Mouse (Mus musculus) heart, adult 11 months (tissue): ENCODE results near the gene Tshz2.
A peak's percentile ranks its signal among the peaks of the same experiment; 100 is the strongest.

Source experiments
- DNase-seq: peaks from one replicate; pipeline ENCODE4 v3.0.0; 2022

The Tshz2 gene

DNA sequence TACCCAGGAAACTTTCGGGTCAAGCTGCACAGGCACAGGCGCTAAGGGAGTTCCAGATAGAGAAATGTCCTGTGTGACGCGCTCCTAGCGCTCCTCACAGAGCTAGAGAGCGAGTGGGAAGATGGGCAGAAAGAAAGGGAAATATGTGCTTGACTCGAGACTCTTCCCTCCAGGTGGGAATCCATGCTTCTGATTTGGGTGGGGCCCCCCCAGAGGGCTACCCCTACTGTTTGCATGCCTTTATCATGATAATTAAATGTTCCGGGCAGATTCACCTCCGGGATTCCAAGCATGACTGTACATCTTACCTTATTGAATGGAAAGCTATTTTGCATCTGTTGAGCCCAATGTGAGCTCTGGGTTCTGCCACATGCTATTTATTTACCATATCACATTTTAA is 255.1 kb downstream of the Tshz2 start:
- no peak for DNase-seq

DNA sequence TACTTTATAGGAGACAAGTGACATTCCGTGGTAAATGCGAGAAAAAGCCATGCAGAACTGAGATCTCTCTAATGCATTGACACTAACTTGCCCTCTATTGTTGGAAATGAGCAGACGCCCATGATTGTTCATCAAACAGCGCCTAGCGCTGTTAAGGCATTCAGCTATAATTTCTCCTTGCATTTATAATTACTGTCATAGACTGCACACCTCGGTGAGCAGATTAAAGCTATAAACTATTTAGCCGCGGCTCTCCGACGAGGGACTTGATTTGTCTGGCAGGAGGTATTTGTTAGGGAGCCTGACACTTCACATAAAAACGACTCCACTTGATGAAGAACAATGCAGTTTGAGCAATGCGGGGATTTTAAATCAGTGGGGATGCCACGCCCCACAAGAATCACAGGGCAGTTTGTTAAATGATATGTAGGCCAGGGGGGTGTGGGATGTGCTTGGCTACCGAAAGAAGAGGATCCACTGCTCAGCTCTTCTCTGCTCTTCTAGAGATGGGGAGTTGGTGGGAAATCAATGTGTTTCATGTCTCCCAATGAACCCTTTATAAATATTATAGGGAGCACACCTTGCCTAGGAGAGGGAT is 259.7 kb downstream of the Tshz2 start:
- no peak for DNase-seq

DNA sequence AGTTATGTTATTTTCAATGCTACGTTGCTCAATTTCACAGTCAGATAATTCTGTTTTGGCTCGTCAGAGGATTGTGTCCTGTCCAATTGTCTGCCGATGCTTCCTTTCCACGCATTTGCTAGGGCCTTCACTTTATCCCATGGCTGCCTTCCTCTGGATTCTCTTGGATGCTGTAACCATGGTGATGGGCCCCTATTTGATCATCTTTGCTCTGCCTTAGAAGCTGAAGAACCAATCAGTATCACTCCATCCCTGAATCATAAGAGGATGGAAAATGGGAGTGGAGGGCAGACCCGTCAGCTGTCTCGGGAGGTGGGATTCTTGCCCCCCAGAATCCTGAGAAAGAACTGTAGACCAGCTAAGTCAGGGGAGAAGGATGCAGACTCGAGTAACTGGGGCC is 270.1 kb downstream of the Tshz2 start:
- no peak for DNase-seq

DNA sequence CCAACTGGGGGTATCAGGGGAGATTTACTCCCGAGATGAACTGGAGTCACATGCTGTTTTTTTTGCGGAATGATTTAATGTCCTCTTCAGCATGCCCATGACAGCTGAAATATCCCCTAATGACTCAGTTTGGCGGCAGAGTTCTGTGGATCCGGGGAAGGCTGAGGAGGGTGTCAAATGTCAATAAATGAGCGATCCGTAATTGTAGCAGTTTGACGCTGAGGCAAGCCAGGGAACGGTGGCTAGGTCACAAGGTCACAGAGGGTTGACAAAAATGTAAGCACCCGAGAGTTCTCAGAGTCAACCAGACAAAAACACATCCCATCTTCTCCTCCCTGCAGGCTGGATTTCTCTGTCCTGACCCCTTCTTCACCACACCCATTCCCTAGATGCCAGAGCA is 273.6 kb downstream of the Tshz2 start:
- no peak for DNase-seq

DNA sequence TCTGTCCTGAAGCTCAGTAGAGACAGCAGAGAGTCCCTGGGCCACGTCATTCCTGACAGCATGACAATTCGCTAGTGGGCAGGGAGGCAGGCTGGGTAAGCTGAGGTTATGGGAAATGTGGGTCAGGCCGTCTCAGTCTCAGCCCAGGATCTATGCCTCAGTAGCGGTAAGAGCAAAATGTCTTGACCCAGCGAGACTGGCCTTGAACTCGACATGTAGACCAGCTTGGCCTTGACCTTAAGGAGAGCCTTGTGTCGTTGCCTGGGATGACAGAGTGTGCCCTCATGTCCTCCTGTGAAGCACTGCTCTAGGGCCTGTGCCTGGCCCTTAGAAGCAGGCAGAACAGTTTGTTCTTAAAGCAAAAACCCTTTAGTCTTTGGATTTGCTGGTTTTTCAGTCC is 275.2 kb downstream of the Tshz2 start:
- no peak for DNase-seq

DNA sequence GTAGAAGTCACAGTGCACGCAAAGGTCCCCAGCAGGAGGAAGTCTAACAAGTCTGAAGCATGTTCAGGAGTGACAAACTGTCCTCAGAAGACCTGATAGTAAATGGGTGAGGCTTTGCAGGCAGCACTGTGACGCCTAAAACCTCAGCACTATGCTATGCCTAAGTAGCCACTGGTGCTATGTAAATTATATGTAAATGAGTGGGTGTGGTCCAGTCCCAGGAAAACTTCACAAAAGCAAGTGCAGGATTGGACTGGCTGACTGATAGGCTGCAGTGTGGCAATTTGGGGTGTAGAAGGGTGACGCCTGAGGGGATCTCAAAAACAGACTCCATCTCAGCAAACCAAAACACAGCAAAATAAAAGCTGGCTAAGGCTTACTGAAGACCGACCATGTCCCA is 277.8 kb downstream of the Tshz2 start:
- no peak for DNase-seq

DNA sequence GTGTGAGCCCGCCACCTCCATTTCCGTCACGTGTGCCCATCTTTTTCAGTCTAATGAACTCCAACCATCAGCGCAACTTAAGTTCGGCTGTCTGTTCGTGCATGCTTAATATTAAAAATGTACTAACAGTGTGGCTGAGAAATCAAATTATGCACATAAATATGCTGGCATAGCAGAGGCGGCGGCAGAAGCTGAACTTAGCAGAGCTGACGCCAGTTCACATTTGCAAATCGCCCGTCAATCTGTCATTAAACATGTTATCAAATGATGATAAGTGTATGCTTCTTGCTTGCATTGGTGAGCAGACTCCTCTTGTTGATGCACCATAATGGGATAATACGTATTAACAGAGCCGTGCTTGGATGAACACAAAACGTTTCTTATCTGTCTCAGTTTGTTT is 280.0 kb downstream of the Tshz2 start:
- no peak for DNase-seq

DNA sequence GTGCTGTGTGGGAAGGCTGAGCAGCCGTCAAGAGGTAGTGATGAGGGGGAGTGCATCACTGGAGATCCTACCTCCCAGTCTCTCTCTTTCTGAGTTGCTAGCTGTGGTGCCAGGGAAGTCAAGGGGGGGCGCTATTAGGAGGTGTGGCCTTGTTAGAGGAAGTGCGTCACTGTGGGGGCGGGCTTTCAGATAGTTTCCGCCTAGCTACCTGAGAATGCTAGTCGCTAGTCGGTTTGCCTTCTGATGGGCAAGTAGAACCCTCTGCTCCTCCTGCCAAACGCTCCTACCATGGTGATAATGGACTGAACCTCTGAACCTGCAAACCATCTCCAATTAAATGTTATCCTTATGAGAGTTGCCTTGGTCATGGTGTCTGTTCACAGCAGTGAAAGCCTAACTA is 282.1 kb downstream of the Tshz2 start:
- no peak for DNase-seq

DNA sequence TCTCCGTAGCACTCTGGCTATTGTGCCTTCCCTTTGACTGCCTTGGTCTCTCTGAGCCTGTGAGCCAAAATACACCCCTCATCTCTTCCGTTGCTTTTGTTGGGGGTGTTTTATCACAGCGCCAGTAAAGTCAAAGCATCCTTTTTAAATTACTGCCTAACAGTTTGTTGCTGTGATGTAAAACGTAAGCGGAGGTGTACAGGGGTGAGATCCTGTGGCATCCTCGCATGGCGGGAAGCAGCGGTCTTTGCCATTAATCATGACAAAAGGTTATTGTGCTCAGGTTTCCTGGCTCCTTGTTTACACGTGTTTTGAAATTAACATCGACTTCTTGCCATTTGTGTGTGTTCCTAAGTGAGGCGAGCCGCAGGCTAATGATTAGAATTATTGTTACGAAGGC is 282.5 kb downstream of the Tshz2 start:
- no peak for DNase-seq

DNA sequence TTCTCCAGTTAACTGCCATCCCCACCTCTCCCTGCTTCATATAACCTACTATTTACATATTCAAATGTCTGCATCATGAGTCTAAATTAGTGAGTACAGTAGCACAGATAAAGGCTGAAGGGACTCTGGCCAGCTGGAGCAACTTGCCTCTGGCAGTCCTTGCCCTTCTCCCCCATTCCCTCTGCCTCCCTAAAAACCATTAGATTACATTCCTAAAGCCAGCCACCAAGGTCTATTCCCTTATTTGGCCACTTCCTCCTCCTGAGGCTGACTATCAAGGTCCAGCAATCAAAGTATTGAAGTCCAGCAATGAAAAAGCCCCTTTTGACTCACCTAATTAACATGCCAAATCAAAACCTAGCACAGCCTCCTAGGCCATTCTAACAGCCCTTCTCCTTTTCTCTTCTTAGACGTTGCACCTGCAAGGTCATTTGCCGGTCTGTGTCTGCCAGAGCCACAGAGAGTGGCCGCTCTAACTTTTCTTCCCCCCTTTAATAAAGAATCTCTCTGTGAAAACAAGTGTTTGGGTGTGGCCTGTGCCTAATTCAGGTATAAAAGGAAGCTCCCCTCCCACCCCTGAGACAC is 286.4 kb downstream of the Tshz2 start:
- DNase-seq = no peak

DNA sequence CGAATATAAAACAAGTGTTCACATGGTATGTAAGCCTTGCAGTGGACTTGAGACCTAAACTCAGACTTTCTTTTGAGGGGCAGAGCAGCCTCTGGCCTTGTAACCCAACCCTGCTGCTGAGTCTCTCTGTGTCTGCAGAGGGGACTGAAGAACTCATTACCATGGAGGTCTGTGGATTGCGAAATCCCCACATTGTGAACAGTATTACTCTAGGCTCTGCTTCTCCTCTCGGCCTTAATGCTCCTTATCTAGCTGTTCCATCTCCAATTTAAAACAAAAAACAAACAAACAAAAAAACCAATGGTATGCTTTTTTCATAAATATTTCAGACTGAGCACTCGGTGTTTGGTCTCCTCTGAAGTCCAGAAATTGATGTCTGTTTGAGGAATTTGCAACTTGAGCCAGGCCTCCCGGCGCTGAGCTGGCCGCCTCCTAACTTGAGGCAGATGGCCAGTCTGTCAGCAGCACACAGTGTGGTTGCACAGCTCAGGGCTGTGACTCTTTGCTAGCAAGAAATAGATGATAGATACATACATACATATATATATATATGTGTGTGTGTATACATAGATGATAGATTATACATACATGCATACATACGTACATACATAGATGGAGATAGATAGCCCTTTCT is 291.5 kb downstream of the Tshz2 start:
- DNase-seq = no peak

DNA sequence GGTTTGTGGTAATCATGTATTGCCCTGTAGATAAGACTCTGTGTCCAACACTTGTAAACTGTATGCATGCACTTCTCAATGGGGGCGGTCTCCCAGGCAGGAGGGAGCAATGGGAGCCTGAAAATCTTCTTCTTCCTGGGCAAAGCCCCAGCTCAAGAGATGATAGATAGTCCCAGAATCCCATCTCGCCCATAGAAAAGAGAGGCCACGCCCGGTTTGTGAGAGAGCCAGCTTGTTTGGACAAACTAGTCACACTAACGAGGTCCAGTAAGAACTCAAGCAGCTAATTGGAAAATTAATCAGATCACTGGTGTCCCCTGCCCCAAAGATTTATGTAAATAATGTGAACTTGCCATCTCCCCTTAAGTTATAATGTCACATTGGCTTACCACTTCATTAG is 292.7 kb downstream of the Tshz2 start:
- no peak for DNase-seq

DNA sequence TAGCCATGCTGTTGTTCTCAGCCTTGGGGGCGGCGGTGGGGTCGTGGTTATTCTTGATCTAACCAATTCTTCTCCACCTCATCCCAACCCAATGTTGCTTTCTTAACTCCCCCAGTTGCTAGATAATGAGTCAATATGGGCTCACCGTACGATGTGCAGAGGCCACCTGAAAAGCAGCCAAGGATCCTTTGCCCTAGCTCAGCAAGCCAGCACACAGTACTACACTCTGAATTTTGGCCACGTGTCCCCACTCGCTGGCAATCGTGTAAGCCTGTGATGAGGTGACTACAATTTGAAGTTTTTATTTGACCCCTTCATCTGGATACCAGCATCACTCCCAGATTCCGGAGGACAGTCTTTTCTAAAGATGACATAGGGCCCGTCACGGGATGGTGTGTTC is 293.2 kb downstream of the Tshz2 start:
- DNase-seq = peak; percentile 89

DNA sequence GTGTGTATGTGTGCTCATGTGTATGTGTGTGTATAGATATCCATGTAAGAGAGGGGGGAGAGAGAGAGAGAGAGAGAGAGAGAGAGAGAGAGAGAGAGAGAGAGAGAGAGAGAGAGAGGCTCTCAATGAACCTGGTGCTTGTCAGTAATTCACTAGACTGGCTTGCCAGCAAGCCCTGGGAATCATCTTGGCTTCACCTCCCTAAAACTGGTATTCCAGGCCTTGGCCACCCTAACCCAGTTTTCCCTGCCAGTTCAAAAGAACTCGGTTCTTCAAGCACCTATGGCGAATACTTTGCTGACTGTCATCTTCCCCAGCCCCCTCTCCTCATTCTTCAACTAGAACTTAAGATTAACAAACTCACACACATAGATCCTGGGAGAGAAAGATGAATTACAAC is 294.6 kb downstream of the Tshz2 start:
- DNase-seq = no peak

DNA sequence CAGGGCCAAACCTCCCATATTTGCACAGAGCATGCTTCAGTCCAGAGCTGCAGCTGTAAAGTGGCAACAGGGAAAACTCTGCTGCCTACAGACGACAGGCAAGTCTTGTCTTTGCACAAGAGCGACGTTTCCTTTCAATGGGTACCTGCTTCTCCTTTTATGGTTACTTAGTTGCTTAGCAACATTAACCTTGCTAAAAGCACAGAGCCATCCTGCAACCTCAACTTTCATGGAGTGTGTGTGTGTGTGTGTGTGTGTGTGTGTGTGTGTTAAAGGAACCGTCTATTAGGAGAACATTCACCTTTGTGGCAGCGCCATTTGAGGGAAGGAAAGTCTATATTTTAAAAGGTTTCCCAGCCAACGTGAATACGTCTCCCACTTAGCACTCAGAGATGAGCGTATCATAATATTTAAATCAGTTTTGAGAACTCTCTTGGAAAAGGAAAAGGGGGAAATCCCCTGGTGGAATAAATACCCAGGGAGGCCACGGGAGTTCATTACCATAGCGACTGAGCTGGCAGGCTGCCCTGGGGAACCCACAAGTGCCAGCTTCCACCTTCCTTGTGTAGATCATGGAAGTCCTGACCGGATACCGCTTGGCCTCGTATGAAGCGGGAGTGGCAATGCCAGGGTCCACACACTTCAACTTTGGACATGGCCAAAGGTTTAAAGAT is 295.8 kb downstream of the Tshz2 start:
- no peak for DNase-seq

DNA sequence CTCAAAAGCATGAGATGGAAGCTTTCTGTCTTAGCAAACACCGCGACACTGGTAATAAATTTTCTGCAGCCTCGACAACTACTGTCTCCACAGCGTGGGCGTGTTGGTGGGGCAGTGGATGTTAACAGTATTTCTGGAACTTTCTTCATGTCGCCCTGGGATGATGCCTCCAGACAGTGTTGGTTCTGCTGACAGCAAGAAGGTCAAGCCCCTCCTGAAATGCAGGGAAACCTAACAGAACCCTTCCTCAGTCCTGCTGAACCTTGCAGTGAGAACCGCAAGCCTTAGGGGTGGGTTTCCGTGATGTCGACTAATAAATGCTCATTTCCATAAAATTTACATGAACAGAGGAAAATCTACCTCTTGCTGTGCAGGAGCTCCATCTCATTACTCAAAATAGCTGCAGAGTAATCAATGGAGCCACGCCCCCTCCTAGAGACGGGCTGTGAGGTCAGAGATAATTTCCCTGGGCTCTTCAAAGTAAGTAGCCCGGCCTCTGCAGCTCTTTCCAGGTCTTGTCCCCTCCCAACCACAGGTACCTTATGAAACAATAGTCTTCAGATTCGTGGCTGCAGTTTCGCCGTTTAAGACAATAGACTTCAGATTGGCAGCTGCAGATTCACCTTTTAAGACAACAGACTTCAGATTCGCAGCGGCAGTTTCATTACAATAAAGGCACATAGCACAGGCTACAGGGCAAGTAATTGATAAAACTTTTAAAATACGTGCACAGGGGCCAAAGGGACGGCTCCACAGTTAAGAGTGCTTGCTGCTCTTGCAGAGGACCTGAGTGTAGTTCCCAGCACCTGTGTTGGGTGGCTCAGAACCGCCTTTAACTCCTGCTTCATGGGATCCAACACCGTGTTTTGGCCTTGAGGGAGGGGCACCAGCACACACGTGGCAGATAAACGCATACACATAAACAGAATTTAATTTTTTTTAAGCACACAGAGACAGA is 297.0 kb downstream of the Tshz2 start:
- DNase-seq = no peak

DNA sequence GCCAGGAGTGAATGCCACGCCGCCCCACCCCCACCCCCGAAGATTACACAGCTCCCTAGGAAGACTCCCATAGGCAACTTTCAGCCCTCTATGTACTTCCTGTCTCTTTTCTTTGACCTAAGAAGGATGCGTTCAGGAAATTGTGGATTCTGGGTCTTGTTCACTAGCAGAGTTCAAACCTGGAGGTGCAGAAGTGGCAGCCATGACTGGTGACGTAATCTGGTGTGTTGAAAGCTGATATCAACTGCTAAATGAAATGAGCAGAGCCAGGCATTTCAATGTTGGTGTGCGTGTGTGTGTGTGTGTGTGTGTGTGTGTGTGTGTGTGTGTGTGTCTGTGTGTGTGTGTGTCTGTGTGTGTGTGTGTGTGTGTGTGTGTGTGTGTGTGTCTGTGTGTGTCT is 302.8 kb downstream of the Tshz2 start:
- DNase-seq = no peak

DNA sequence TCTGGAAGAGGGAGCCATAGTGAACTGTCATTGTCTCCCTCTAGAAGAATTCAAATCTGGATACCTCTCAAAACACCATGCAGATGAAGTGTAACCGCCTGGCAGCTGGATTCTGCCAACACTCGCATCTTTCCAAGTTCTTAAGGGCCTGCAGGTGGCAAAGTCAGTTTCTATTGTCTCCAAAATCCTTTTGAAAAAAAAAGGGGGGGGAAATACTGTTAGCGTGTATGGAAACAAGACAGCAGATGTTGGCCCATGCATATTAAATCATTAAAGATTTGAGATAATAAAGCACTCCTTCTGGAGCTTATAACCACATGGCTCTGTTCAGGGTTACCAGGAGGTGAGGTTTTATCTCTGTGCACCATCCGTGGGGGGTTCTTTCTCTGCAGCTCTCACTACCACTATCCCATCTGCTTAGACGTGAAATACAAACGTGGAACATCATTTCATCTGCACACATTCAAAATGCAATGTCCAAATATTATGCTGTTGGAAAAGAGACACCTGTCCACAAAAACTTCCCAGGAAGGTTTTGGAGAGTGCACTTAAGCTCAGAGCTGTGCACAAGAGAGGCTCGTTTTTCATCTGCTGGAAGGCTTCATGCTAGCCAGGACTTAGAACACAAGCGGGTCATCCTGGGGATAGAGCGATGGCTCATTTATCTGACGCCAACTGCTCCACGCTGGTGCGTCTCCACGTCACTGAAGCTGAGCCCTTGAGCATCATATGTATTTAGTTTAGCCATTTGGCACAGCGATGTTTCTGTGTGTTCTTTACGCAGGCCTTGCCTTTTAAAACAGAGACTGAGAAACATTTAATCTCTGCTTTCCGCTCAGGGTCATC is 307.7 kb downstream of the Tshz2 start:
- DNase-seq = no peak

DNA sequence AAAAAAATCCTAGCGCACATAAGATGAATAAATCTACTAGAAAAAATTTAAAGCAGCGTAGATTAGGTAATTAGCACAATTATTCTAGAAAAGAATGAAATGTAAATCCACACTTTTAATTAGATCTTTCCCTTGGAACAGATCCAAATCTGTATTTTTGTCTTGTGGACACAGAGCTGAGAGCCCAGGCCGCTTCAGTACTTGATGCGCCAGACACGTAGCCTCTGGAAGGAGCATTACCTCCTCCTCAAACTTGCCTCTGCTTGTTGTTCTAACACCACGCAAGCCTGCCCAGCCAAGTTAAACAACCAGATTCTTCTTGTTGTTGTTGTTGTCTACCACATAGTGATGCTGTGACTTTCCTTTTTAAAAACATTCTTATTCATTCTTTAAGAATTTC is 310.9 kb downstream of the Tshz2 start:
- no peak for DNase-seq

DNA sequence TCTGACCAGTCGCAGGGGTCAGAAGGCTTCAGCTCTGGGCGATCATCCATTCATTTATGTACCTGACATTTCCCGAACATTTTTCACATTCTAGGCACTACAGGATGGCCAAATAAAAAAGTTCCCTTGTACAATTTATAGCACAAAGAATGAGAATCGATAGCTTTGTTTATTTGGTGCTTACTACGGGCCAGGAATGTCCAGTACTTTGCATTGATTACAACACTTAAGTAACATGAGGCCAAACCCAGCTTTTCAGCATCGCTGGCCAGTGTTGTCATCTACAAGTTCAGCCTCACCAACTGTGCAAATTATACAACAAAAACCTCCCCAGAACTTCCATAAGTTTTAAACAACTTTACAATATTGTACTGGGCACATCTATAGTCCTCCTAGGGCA is 315.3 kb downstream of the Tshz2 start:
- no peak for DNase-seq

DNA sequence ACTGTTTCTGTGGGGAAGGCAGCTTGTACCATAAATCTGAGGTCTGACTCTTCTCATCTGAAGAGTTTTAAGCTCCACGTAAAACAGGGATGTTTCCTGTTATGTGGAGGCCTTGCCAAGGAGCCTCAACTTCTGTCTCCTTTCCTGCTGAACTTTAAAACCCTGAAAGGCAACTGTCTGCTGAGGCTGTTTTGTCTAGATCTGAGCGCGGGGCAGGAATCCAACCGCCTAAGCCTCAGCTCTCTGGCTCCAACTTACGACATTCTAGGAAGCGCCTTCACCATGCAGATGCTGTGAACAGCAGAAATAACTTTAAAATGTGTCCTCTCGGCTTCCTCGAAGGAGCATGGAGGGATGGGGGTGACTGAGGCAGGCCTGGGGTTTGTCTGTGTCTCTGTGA is 318.2 kb downstream of the Tshz2 start:
- no peak for DNase-seq

DNA sequence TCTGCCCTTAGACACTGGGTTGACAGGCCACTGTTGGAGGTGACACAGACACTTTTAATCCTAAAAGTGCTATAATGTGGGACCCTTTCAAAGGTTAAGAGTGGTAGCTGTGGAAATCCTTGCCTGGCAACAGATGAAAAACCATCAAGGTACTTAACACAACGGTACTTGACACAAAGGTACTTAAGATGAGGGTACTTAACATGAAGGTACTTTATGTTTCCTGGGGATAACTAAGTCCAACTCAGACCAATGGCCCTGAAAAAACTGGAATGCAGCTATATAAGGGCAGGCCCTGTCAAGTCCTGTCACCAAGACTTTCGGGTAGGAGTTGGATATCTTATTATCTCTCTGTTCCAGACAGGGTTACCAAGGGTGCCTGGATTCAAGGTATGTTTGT is 320.2 kb downstream of the Tshz2 start:
- DNase-seq = no peak
